Mouse (Mus musculus): Measurements from ENCODE around the gene Prnp. TPM values are rescaled to one million over a fixed set of nuclear protein-coding genes. Genes with fewer than 3 reads are reported as not detected.

The Prnp gene
- polyA plus RNA-seq, 1 experiment from 2014 or later = 148 TPM

GRCm38 (mm10) chr2:131888233-131888632 is 21.5 kb upstream of the Prnp start:
- 82% methylated on average over 7 of the region's 7 CpGs for WGBS
- Histone ChIP-seq H3K9ac (replicated peaks) (no peak overlapping the region), H3K4me3 (replicated peaks) (no peak overlapping the region), H3K9me3 (replicated peaks) (no peaks in the 10 kb centered on the region), H3K27ac (replicated peaks) (no peak overlapping the region), H3K36me3 (no peaks in the 10 kb centered on the region), H3K4me2 (no peak overlapping the region), H3K27me3 (replicated peaks) (no peaks in the 10 kb centered on the region), H3K4me1 (peaks cover 2% of the 10 kb centered on the region; the same call in 1 of the 2 replicates)
- ATAC-seq (ENCODE audit: low FRiP score) = no peak

DNA sequence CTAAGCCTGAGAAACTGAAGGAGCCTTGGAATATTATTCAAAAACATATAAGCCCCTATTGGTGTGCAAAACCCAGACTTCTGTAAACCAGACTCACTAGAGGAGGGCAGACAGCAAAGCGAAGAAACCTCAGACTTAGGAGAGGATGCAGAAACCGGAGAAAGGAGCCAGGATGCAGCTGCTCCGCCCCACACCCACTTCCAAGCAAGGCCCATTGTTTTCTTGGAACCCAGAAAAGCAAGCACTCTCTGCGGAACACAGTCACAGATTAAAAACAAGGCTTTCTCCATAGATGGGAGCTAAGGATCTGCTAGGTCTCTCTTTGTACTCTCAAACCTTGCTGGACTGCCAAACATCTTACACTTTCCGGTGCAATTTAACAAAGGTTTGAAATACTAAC is 17.2 kb upstream of the Prnp start:
- Histone ChIP-seq H3K27ac (replicated peaks) (no peak overlapping the region), H3K9ac (replicated peaks) (no peak overlapping the region), H3K36me3 (no peaks in the 10 kb centered on the region), H3K4me3 (replicated peaks) (no peak overlapping the region), H3K4me2 (no peak overlapping the region), H3K9me3 (replicated peaks) (no peaks in the 10 kb centered on the region), H3K27me3 (replicated peaks) (no peaks in the 10 kb centered on the region), H3K4me1 (no peaks in the 10 kb centered on the region)
- ATAC-seq (ENCODE audit: low FRiP score) = no peak
- WGBS = 31% methylated on average over 5 of the region's 5 CpGs

GRCm38 (mm10) chr2:131895106-131895505 is 14.6 kb upstream of the Prnp start:
- Histone ChIP-seq H3K4me3 (replicated peaks) (no peak overlapping the region), H3K4me1 (no peaks in the 10 kb centered on the region), H3K36me3 (no peaks in the 10 kb centered on the region), H3K27me3 (replicated peaks) (no peaks in the 10 kb centered on the region), H3K4me2 (no peak overlapping the region), H3K27ac (replicated peaks) (no peak overlapping the region), H3K9me3 (replicated peaks) (no peaks in the 10 kb centered on the region), H3K9ac (replicated peaks) (no peak overlapping the region)
- no peak for ATAC-seq (ENCODE audit: low FRiP score)
- 91% methylated on average over 2 of the region's 2 CpGs for WGBS

DNA sequence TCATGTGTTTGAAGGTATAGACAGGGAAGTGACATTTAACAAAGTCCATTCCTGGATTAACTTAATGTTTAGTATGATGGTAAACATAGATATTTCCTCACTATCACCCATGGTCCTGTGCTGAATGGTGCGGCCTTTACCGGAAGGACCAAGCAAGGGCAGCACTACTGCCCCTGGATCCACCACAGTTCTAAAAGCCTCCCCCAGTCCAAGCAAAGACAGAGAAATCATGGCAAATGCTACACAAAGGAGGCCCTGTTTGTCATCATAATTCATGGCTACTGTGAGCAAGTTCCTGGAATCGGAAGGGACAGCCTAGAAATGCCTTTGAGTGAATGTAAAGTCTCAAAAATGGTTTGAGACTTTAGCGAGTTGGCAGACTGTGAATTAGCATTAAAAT is 13.7 kb upstream of the Prnp start:
- ATAC-seq (ENCODE audit: low FRiP score) = no peak
- H3K27ac ChIP-seq (replicated peaks) = no peak overlapping the region
- H3K27me3 ChIP-seq (replicated peaks) = no peaks in the 10 kb centered on the region
- no peak overlapping the region for H3K4me2 ChIP-seq
- no peaks in the 10 kb centered on the region for H3K9me3 ChIP-seq (replicated peaks)
- H3K36me3 ChIP-seq = no peaks in the 10 kb centered on the region
- 80% methylated on average over 4 of the region's 4 CpGs for WGBS
- no peak overlapping the region for H3K4me3 ChIP-seq (replicated peaks)
- no peak overlapping the region for H3K9ac ChIP-seq (replicated peaks)
- H3K4me1 ChIP-seq = no peaks in the 10 kb centered on the region

- Histone ChIP-seq H3K9me3 (replicated peaks) (no peaks in the 10 kb centered on the region), H3K27me3 (replicated peaks) (no peaks in the 10 kb centered on the region), H3K27ac (replicated peaks) (no peak overlapping the region), H3K4me3 (replicated peaks) (no peak overlapping the region), H3K36me3 (no peaks in the 10 kb centered on the region), H3K4me2 (no peak overlapping the region), H3K4me1 (no peaks in the 10 kb centered on the region), H3K9ac (replicated peaks) (no peak overlapping the region)
- 86% methylated on average over 12 of the region's 12 CpGs for WGBS
- ATAC-seq (ENCODE audit: low FRiP score) = no peak
Observed at GRCm38 (mm10) chr2:131897336-131898109, 12.2 kb upstream of the Prnp start.

GRCm38 (mm10) chr2:131902423-131902822 is 7.3 kb upstream of the Prnp start:
- no peaks in the 10 kb centered on the region for H3K36me3 ChIP-seq
- H3K27ac ChIP-seq (replicated peaks) = no peak overlapping the region
- WGBS = 44% methylated on average over 2 of the region's 3 CpGs

GRCm38 (mm10) chr2:131902867-131903266 is 6.9 kb upstream of the Prnp start:
- H3K4me2 ChIP-seq = no peak overlapping the region
- H3K36me3 ChIP-seq = no peaks in the 10 kb centered on the region
- no peaks in the 10 kb centered on the region for H3K9me3 ChIP-seq (replicated peaks)
- WGBS = 54% methylated on average over 8 of the region's 8 CpGs
- H3K4me3 ChIP-seq (replicated peaks) = no peak overlapping the region
- no peak overlapping the region for H3K9ac ChIP-seq (replicated peaks)
- ATAC-seq (ENCODE audit: low FRiP score) = no peak
- H3K4me1 ChIP-seq = no peaks in the 10 kb centered on the region
- no peaks in the 10 kb centered on the region for H3K27me3 ChIP-seq (replicated peaks)
- no peak overlapping the region for H3K27ac ChIP-seq (replicated peaks)

More at GRCm38 (mm10) chr2:131902423-131902822, 7.3 kb upstream of the Prnp start:
- no peak for ATAC-seq (ENCODE audit: low FRiP score)
- Histone ChIP-seq H3K4me3 (replicated peaks) (no peak overlapping the region), H3K27me3 (replicated peaks) (no peaks in the 10 kb centered on the region), H3K4me1 (no peaks in the 10 kb centered on the region), H3K4me2 (no peak overlapping the region), H3K9me3 (replicated peaks) (no peaks in the 10 kb centered on the region), H3K9ac (replicated peaks) (no peak overlapping the region)

GRCm38 (mm10) chr2:131905025-131905424 is 4.7 kb upstream of the Prnp start:
- Histone ChIP-seq H3K9ac (replicated peaks) (no peak overlapping the region), H3K9me3 (replicated peaks) (no peaks in the 10 kb centered on the region), H3K27me3 (replicated peaks) (no peaks in the 10 kb centered on the region), H3K4me1 (peaks cover 5% of the 10 kb centered on the region; the same call in 1 of the 2 replicates), H3K27ac (replicated peaks) (no peak overlapping the region), H3K36me3 (no peaks in the 10 kb centered on the region), H3K4me2 (no peak overlapping the region), H3K4me3 (replicated peaks) (no peak overlapping the region)
- ATAC-seq (ENCODE audit: low FRiP score) = no peak
- WGBS = 74% methylated on average over 5 of the region's 5 CpGs

DNA sequence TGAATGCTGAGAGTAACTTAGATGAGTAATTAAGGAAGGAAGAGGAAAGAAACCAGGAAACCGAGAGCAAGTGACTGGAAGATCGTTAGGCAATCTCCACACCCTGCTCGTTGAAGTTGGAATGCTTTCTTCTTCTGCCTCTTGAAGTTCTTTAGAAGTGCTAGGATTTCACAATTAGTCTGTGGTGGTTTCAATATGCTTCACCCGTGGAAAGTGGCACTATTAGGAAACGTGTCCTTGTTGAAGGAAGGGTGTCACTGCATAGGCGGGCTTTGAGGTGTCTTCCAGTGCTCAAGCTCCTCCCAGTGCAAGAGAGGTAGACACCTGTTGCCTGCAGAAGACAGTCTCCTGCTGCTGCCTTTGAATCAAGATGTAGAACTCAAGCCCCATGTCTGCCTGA is 4.0 kb upstream of the Prnp start:
- H3K27ac ChIP-seq (replicated peaks) = no peak overlapping the region
- no peak overlapping the region for H3K4me3 ChIP-seq (replicated peaks)
- no peak overlapping the region for H3K4me2 ChIP-seq
- H3K27me3 ChIP-seq (replicated peaks) = no peaks in the 10 kb centered on the region
- H3K4me1 ChIP-seq = peaks cover 9% of the 10 kb centered on the region
- H3K36me3 ChIP-seq = no peaks in the 10 kb centered on the region
- ATAC-seq (ENCODE audit: low FRiP score) = no peak
- 71% methylated on average over 6 of the region's 6 CpGs for WGBS
- H3K9ac ChIP-seq (replicated peaks) = no peak overlapping the region
- H3K9me3 ChIP-seq (replicated peaks) = no peaks in the 10 kb centered on the region

GRCm38 (mm10) chr2:131906266-131906665 is 3.5 kb upstream of the Prnp start:
- Histone ChIP-seq H3K4me3 (replicated peaks) (no peak overlapping the region), H3K4me1 (peaks cover 14% of the 10 kb centered on the region), H3K27ac (replicated peaks) (no peak overlapping the region), H3K4me2 (no peak overlapping the region), H3K36me3 (no peaks in the 10 kb centered on the region), H3K9me3 (replicated peaks) (no peaks in the 10 kb centered on the region), H3K9ac (replicated peaks) (no peak overlapping the region), H3K27me3 (replicated peaks) (no peaks in the 10 kb centered on the region)
- no peak for ATAC-seq (ENCODE audit: low FRiP score)
- WGBS = 90% methylated on average over 3 of the region's 3 CpGs

DNA sequence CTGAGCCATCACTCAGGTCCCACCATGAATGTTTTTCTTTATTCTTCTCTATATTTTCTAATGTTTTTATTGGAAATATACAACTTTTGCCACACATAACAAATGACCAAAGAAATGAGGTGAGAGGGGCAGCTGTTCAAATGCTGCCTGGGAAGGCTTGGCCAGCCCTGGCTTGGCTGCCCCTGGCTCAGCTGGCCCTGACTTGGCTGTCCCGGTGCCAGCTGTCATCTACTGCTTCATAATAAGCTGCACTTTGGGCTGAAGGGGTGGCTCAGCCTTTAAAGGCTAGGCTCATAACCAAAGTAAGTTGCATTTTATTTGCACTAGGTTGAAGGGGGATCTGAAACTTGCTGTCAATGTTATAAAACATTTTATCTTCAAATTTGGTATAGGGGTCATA is 2.9 kb upstream of the Prnp start:
- 91% methylated on average over 1 of the region's 1 CpGs for WGBS
- no peaks in the 10 kb centered on the region for H3K27me3 ChIP-seq (replicated peaks)
- no peak overlapping the region for H3K4me3 ChIP-seq (replicated peaks)
- H3K36me3 ChIP-seq = no peaks in the 10 kb centered on the region
- no peak overlapping the region for H3K9ac ChIP-seq (replicated peaks)
- peaks cover 20% of the 10 kb centered on the region for H3K4me1 ChIP-seq
- no peak for ATAC-seq (ENCODE audit: low FRiP score)
- H3K27ac ChIP-seq (replicated peaks) = no peak overlapping the region
- no peaks in the 10 kb centered on the region for H3K9me3 ChIP-seq (replicated peaks)
- no peak overlapping the region for H3K4me2 ChIP-seq

DNA sequence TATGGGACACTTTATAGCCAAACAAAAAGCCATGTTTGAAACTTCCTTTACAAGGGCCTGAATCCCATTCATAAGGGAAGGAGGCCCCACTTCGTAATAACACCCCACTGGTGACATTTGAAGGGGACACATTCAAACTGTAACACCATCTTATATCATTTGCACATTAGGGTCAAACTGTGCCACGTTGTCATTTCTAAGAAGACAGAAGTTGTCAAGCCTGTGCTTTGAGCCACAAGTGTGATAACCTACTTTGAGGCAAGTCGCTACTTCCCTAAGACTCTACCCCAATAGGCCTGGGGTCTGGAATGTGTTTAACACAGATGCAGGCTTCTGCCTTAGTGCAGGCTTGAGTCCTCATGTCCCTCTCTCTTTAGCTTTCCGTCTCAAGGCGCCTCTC is 2.4 kb upstream of the Prnp start:
- H3K9me3 ChIP-seq (replicated peaks) = no peaks in the 10 kb centered on the region
- H3K4me2 ChIP-seq = no peak overlapping the region
- no peak overlapping the region for H3K9ac ChIP-seq (replicated peaks)
- H3K27me3 ChIP-seq (replicated peaks) = no peaks in the 10 kb centered on the region
- no peaks in the 10 kb centered on the region for H3K36me3 ChIP-seq
- H3K4me3 ChIP-seq (replicated peaks) = no peak overlapping the region
- H3K27ac ChIP-seq (replicated peaks) = no peak overlapping the region
- ATAC-seq (ENCODE audit: low FRiP score) = no peak
- peaks cover 24% of the 10 kb centered on the region for H3K4me1 ChIP-seq
- WGBS = 86% methylated on average over 5 of the region's 5 CpGs

Data from neural tube, embryonic 15.5 days (tissue).